Mouse (Mus musculus) ZHBTc4 (cell line): ENCODE measurements around the gene Skap2.

Experiments
- DNase-seq: peaks from one replicate; pipeline ENCODE4 v3.0.0-alpha.2; 2011; ENCODE audit warnings: low read depth, low spot score

The Skap2 gene

DNA sequence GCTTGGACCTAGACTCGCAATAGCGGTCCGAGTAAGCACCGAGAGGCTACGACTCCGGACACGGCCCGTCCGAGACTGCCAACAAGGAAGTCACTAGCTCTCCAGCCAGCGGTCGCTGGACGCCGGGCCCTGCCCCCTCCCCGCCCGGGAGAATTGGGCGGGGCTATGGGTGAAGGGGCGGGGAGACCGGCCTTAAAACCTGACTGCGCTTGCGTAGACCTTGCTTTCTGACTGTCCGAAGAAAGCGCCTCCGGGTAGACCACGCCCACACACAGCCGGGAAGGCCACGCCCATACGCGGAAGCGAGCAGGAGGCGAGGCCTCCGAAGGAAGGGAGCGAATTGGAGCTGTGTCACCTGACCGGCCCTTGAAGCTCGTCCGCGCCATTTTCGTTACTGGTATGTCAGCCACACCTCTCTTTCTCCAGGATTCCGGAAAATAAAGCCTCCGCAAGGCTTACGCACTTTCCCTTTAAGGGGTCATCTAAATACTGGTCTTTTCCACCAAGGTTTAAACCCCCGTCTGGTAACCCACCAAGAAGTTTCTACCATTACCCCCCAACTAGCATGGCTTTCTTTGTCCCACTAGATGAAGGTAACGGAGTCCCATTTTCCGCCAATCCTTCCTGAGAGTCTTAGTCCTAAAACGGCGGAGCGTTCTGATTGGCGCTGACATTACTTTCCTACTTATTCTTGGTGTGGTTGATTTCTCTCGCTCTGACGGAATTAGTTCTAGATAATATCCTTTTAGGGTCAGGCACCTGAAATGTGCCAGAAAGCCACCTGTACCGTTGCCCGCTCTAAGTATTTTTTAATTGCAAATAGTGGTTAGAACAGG lies at the start of gene Skap2:
TSS of gene Skap2 (minus strand) at position 141 of the 836 bp plus-strand sequence.
- peak; percentile 100 for DNase-seq

- DNase-seq: no peak
Measured at GRCm38 (mm10) chr6:52058899-52059448, 46.6 kb upstream of the Skap2 start.

- no peak for DNase-seq
Measured at GRCm38 (mm10) chr6:52058120-52058519, 45.8 kb upstream of the Skap2 start.

- DNase-seq: peak; percentile 35
Measured at GRCm38 (mm10) chr6:52053567-52054561, 41.5 kb upstream of the Skap2 start.

DNA sequence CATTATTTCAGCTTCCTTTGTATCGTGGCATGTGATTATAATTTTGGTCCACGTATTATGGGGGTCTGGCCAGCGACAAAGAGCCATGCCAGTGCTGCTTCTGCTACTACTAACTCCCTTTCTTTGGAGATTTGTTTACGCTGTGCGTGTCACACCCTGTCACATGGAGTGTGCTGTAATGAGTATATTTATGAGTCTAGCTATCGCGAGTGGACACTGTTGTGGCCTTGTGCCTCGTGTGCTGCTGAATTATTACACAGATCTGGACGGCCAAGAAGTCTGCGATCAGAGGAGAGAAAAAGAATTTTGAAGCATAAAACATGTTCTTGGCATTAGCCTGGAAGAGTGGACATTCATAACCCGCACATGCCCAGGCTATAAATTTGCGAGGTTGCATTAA lies 37.7 kb upstream of the Skap2 start:
- DNase-seq: no peak

DNA sequence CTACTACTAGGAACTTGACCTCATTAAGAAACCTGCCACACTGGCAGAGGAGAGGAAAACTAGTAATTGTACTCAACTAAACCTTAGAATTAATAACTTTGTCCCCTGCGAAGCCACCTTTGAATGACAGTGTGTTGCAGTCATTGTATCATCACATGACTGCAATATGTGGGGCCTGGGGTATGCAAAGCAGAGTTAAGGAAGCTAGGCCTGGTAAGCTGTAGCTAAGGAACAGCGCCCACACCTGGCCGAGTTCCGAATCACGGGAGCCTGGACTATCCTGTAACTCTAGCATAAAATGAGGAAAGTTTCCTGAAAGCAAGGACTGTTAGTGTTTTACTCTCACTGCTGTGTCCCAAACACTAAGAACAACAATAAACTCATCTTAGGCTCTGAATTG lies 33.2 kb upstream of the Skap2 start:
- DNase-seq: peak; percentile 75

DNA sequence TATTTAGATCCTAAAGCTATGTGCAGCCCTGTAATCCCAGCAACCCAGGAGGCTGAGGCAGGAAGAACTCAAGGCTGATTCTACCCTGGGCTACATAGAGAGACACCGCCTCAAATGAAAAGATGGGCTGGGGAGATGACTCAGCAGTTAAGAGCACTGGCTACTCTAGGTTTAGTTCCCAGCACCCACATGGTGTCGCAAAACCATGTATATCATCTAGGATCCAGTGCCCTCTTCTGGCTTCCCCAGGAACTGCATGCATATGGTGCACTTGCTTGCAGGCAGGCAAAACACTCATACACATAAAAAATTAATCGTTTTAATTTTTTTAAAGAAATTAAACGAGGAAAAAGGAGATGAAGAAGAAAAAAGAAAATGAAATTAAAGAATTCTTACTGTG lies 23.7 kb upstream of the Skap2 start:
- peak; percentile 94 for DNase-seq

- DNase-seq: peak; percentile 80
Measured at GRCm38 (mm10) chr6:52031181-52031580, 18.8 kb upstream of the Skap2 start.

DNA sequence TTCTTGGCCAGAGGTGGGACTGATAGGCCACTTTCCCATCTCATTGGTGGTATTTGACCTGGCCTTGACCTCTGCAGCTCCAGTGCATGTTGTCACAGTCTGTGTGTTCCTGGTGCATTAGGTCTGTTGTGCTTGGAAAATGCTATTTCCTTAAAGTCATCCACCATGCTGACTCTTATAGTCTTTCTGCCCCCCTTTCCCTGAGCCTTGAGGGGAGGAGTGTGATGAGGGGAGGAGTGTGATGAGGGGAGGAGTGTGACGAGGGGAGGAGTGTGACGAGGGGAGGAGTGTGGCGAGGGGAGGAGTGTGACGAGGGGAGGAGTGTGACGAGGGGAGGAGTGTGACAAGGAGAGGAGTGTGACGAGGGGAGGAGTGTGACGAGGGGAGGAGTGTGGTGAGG lies 15.8 kb upstream of the Skap2 start:
- DNase-seq: peak; percentile 65

DNA sequence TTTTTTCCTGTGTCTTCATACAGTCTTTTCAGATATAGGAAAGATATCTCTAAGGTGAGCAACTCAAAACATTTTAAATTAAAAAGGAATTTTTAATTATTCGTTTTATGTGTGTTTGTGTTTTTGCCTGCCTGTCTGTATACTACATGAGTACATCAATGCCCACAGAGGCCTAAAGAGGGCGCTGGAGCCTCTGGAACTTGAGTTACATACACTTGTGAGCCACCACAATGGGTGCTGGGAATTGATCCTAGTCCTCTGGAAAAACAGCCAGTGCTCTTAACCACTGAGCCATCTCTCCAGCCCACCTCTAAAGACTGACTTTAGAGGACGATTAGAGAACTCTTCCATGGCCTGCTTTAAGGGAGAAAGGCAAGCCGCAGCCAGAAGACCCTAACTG lies 14.8 kb upstream of the Skap2 start:
- peak; percentile 67 for DNase-seq

DNA sequence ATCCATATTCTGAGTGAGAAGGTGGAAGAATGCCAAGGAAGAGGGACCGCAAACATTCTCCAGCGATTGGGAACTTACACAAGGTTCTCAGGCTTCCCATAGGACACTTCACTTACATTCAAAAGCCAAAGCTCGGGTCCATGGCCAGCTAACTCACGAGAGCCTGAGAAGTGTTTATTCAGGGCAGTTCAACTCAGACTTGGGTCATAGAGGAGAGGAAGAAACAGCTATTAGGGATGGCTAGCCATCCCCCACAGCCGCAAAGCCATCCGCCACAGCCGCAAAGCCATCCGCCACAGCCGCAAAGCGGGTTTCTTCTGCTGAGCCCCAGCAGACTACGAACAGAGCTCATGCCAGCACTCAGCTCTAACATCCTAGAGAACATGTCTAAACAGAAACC lies 13.9 kb upstream of the Skap2 start:
- peak; percentile 80 for DNase-seq

DNA sequence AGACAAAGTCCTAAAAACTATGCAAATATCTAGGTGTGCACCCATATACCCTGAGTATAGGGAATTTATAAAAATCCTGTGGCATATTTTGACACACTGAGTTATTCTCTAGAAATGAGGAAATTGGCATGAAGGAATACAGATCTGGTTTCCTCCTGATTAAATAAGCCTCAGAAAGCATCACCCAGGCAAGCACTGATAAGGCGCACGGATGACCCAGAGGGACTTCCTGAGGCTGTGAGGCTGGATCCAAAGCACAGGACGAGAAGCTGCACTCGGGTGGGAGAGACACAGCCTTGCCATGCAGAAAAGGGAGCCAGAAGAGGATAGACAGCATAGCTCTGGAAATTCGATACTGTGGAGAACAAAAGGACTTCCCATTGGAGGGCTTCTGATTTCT lies 12.4 kb upstream of the Skap2 start:
- DNase-seq: no peak

DNA sequence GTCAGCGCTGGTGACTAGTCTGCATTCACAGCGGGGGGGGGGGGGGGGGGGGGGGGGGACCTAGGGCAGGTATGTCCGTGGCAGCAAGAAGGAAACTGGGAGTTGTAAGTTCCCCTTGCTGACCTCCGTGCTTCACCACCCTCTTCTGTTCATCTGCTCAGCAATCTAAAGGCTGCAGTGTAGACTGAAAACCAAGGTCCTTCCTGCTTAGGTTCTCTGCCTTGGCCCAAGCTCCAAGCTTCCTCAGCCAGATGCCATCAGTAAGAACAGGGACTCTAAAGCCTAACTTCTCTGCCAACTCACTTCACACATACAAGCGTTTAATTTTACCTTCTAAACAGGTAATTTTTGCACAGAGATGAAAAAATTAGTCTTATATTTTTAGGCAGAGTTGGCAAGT lies 10.0 kb upstream of the Skap2 start:
- DNase-seq: no peak

GRCm38 (mm10) chr6:52020276-52020675 lies 7.9 kb upstream of the Skap2 start:
- no peak for DNase-seq

GRCm38 (mm10) chr6:52013245-52013945 lies 1.0 kb upstream of the Skap2 start:
- DNase-seq: peak; percentile 28

DNA sequence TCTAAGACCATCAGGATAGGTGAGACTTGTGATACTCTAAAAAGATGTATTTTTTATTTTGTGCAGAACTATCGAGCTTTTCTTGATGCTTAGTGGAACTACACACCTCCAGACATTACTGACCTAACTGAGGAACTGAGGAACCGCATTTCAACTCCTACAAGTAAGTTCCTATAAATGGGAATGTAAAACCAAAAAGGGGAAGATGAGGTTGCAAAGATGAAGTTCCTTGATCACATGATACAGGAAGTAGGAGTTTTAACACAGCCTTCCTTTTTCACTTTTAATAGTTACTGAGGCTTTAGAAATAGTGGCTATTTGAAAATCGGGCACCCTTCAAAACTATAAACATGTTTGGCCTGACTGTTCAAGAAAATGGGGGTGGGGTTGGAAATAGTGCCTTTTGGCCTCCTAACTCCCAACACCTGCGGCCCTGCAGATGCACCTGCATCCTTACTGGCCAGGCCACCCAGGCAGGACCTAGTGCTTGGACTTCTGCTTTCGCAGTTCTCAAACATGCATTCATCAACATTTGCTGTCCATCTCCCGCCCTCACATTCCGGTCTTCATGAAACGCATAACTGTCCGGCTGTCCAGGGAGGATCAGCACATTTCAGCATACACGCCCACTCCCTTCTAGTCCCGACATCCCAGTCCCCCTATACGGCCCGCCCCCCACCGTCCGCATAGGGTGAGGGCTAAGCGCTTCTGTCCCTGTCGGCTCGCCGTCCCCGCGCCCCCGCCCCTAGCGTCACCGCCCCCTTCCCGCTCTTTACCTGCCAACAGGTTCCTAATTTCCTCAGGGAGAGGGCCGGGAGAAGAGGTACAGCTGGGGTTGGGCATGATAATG lies 565 bp downstream of the Skap2 start:
- peak; percentile 92 for DNase-seq

- DNase-seq: no peak
Measured at GRCm38 (mm10) chr6:52009385-52009784, 3.0 kb downstream of the Skap2 start.

DNA sequence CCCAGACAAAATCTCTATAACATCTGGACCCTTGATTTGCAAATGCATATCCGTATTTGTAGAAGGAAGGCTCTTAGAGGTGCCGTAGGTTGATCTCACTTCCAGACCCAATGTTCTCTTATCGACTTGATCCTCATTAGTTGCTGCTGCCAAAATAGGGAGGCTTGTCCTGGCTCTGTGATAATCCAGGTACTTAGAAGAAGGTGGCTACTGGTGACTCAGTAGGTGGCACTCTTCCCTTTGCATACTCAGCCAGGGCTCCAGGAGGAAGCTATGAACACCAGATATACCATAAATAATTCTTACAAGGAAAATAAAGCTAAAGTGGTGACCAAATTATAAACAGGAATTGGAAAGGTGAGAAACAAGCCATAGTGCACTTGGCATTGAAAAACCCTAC lies 3.6 kb downstream of the Skap2 start:
- no peak for DNase-seq

DNA sequence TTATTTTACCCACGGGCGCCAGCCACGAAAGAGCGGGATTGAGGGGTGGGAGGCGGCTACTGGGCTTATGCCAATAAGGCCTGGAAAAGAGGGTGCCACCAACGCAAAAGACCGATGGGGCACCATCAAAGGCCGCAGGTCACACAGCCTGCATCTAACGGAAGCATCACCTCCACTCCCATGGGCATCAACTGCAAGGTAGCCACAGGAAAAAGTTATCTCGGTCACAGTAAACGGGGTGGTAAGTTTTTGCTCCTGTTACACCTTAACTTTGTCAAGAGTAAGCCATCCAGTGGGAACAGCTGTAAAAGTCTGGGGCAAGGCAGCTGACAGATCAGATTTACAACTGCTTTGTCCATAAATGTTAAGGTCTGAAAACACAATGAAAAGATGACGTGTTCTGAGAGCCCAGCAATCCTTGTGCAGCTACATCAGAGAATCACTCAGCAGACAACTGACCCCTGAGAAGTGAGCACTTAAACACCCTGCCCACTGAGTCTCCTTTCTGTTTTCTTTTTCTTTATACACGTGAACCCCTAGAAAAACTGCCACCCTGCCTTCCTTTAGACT lies 5.6 kb downstream of the Skap2 start:
- peak; percentile 38 for DNase-seq

DNA sequence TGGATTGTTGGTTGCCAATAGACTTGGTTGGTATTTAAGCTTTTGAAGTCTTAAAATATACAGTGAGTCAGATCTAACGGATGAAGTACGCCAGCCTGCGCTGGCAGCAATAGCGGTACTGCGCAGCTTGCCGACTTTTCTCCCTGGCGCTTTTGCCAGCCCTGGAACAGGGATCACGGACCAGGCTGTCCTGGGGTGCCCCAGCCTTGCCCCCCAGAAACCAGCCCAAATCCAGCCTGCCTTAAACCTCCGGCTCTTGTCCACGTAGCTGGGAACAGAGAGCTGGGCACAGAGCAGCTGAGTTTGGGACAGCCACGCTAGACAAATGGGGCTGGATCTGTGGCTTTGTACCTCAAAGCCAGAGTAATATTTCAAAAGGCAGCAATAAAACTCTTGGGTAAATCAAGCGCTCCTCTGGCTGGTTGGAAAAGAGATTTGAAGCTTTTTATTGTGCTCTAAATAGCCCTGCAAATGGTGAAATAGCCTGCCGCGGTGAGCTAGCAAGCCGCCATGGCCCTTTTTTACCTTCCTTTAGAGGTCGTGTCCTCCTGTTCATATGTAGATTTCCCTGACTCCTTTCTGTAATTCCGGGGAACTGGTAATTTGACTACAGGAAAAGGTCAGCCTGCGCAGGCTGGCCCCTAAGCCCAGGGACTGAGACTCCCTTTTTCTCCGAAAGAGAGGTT lies 6.2 kb downstream of the Skap2 start:
- DNase-seq: peak; percentile 64
